Mouse (Mus musculus): Measurements from ENCODE around the gene Hlcs. TPM values are rescaled to one million over a fixed set of nuclear protein-coding genes. Genes with fewer than 3 reads are reported as not detected.

Hlcs gene
- polyA plus RNA-seq, 1 experiment = 12.6 TPM

DNA sequence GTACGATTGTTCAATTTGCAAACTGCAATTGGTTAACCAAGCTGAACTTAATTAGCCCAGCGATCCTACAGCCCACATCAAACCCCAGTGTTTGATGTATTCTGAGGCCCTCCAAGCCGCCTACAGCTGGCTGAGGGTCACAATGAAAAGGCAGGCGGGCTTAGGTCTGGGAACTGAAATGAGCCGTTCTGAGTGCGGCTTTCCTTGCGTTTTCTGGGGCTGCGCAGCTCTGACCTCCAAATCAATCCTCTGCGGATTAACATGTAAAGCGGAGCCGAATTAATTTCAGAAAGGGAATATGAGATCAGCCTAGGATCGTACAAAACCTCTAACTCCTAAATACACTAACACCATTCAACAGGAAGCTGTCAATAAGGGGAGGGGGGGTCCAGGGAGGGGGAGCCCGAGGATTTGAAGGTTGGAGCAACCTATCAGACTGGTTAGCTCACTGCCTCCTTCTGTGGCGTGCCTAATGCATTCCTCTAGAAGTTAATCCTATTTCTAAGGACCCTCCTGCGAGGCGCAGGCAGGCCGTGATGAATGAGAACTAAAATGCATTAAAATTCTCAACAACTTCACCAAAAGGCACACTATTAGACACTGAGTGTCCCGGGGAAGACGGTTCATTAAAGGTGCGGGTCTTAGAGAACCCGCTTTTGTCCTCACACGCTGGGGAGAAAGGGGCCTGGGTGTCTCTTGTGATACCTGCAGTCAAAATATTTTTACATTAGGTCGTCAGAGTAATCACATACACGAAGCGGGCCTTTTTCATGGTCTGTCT lies 133.8 kb downstream of the Hlcs start:
- H3K27ac ChIP-seq (ENCODE audit: insufficient read depth, low read length) = no peak overlapping the region
- no peaks in the 10 kb centered on the region for H3K36me3 ChIP-seq (ENCODE audit: control insufficient read depth, insufficient read depth, low read length, poor library complexity, severe bottlenecking)
- H3K4me1 ChIP-seq (ENCODE audit: control insufficient read depth, insufficient read depth, low read length) = peaks cover 3% of the 10 kb centered on the region
- no peaks in the 10 kb centered on the region for H3K9me3 ChIP-seq (replicated peaks; ENCODE audit: control insufficient read depth, insufficient read depth, low read length, poor library complexity, severe bottlenecking)
- H3K9ac ChIP-seq (ENCODE audit: low read depth, poor library complexity, severe bottlenecking) = no peak overlapping the region
- H3K27me3 ChIP-seq (ENCODE audit: control insufficient read depth, insufficient read depth, low read length, poor library complexity, severe bottlenecking) = no peaks in the 10 kb centered on the region
- H3K4me3 ChIP-seq (ENCODE audit: low read depth, low read length) = no peak overlapping the region
- TF ChIP-seq EP300 (IDR thresholded peaks at IDR 0.05; ENCODE audit: insufficient read depth, low read depth, low read length) (no peak), POLR2A (IDR thresholded peaks at IDR 0.05; ENCODE audit: insufficient read depth, low read length) (no peak), CTCF (IDR thresholded peaks at IDR 0.05; ENCODE audit: low read depth, low read length) (no peak)

GRCm38 (mm10) chr16:94178441-94179220 lies 134.7 kb downstream of the Hlcs start:
- Histone ChIP-seq H3K36me3 (ENCODE audit: control insufficient read depth, insufficient read depth, low read length, poor library complexity, severe bottlenecking) (no peaks in the 10 kb centered on the region), H3K4me1 (ENCODE audit: control insufficient read depth, insufficient read depth, low read length) (peaks cover 3% of the 10 kb centered on the region), H3K4me3 (ENCODE audit: low read depth, low read length) (no peak overlapping the region), H3K27ac (ENCODE audit: insufficient read depth, low read length) (no peak overlapping the region), H3K9ac (ENCODE audit: low read depth, poor library complexity, severe bottlenecking) (no peak overlapping the region), H3K9me3 (replicated peaks; ENCODE audit: control insufficient read depth, insufficient read depth, low read length, poor library complexity, severe bottlenecking) (no peaks in the 10 kb centered on the region), H3K27me3 (ENCODE audit: control insufficient read depth, insufficient read depth, low read length, poor library complexity, severe bottlenecking) (no peaks in the 10 kb centered on the region)
- TF ChIP-seq POLR2A (IDR thresholded peaks at IDR 0.05; ENCODE audit: insufficient read depth, low read length) (no peak), EP300 (IDR thresholded peaks at IDR 0.05; ENCODE audit: insufficient read depth, low read depth, low read length) (no peak), CTCF (IDR thresholded peaks at IDR 0.05; ENCODE audit: low read depth, low read length) (no peak)

- no peak overlapping the region for H3K27ac ChIP-seq (ENCODE audit: insufficient read depth, low read length)
- TF ChIP-seq EP300 (IDR thresholded peaks at IDR 0.05; ENCODE audit: insufficient read depth, low read depth, low read length) = no peak
- TF ChIP-seq CTCF (IDR thresholded peaks at IDR 0.05; ENCODE audit: low read depth, low read length) = no peak
- no peak for TF ChIP-seq POLR2A (IDR thresholded peaks at IDR 0.05; ENCODE audit: insufficient read depth, low read length)
- H3K9ac ChIP-seq (ENCODE audit: low read depth, poor library complexity, severe bottlenecking) = no peak overlapping the region
- no peaks in the 10 kb centered on the region for H3K9me3 ChIP-seq (replicated peaks; ENCODE audit: control insufficient read depth, insufficient read depth, low read length, poor library complexity, severe bottlenecking)
- H3K4me1 ChIP-seq (ENCODE audit: control insufficient read depth, insufficient read depth, low read length) = peaks cover 3% of the 10 kb centered on the region
- no peaks in the 10 kb centered on the region for H3K36me3 ChIP-seq (ENCODE audit: control insufficient read depth, insufficient read depth, low read length, poor library complexity, severe bottlenecking)
- no peak overlapping the region for H3K4me3 ChIP-seq (ENCODE audit: low read depth, low read length)
- H3K27me3 ChIP-seq (ENCODE audit: control insufficient read depth, insufficient read depth, low read length, poor library complexity, severe bottlenecking) = no peaks in the 10 kb centered on the region
Observed at GRCm38 (mm10) chr16:94176997-94177857, 136.1 kb downstream of the Hlcs start.

DNA sequence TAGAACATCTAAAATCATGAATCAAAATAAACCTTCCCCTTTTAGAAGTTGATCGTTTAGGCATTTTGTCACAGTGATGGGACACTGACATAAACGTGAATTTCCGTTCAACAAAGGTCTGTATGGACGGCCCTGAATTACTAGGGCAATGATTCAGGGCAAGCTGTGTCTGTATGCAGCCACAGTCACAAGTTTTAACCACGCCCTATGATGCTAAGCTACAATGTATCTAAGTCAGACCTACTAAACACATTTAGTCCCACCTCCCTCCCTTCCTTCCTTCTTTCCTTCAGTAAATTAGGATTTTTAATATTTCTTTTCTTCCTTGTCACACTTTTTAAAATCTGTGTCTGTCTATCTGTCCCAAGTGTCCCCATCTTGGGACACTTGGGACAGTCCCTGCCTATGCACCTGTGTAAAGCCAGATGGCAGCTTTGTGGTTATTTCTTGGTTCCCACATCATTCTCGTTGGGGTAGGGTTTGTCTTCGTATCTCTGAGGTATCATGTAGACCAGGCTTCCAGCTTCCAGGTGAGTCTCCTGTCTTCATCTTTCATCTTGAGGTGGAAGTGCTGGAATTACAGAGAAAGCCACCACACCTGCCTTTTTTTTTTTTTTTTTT lies 137.9 kb downstream of the Hlcs start:
- H3K9ac ChIP-seq (ENCODE audit: low read depth, poor library complexity, severe bottlenecking) = no peak overlapping the region
- peaks cover 5% of the 10 kb centered on the region for H3K4me1 ChIP-seq (ENCODE audit: control insufficient read depth, insufficient read depth, low read length)
- TF ChIP-seq CTCF (IDR thresholded peaks at IDR 0.05; ENCODE audit: low read depth, low read length) = no peak
- no peak for TF ChIP-seq EP300 (IDR thresholded peaks at IDR 0.05; ENCODE audit: insufficient read depth, low read depth, low read length)
- no peak for TF ChIP-seq POLR2A (IDR thresholded peaks at IDR 0.05; ENCODE audit: insufficient read depth, low read length)
- no peaks in the 10 kb centered on the region for H3K27me3 ChIP-seq (ENCODE audit: control insufficient read depth, insufficient read depth, low read length, poor library complexity, severe bottlenecking)
- H3K36me3 ChIP-seq (ENCODE audit: control insufficient read depth, insufficient read depth, low read length, poor library complexity, severe bottlenecking) = no peaks in the 10 kb centered on the region
- H3K9me3 ChIP-seq (replicated peaks; ENCODE audit: control insufficient read depth, insufficient read depth, low read length, poor library complexity, severe bottlenecking) = no peaks in the 10 kb centered on the region
- H3K27ac ChIP-seq (ENCODE audit: insufficient read depth, low read length) = no peak overlapping the region
- no peak overlapping the region for H3K4me3 ChIP-seq (ENCODE audit: low read depth, low read length)

DNA sequence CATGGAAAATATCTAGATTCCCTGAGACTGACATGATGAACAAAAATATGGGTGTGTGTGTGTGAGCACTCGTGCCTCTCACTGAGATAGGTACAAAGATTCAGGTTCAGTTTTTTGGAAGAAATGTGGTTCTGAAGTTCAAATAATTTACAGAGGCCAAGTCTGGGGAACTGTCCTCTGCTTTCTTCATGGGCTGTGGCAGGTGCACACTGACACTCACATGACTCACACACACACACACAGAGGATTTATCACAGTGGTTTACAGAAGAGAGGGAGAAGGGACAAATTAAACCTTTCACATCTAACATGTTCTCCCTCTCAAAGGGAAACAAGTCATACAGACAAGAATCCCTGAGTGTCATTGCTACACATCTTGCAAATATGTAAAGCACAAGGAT lies 140.0 kb downstream of the Hlcs start:
- Histone ChIP-seq H3K4me3 (ENCODE audit: low read depth, low read length) (no peak overlapping the region), H3K27me3 (ENCODE audit: control insufficient read depth, insufficient read depth, low read length, poor library complexity, severe bottlenecking) (no peaks in the 10 kb centered on the region), H3K36me3 (ENCODE audit: control insufficient read depth, insufficient read depth, low read length, poor library complexity, severe bottlenecking) (no peaks in the 10 kb centered on the region), H3K9me3 (replicated peaks; ENCODE audit: control insufficient read depth, insufficient read depth, low read length, poor library complexity, severe bottlenecking) (no peaks in the 10 kb centered on the region), H3K27ac (ENCODE audit: insufficient read depth, low read length) (no peak overlapping the region), H3K4me1 (ENCODE audit: control insufficient read depth, insufficient read depth, low read length) (peaks cover 10% of the 10 kb centered on the region), H3K9ac (ENCODE audit: low read depth, poor library complexity, severe bottlenecking) (no peak overlapping the region)
- TF ChIP-seq EP300 (IDR thresholded peaks at IDR 0.05; ENCODE audit: insufficient read depth, low read depth, low read length) (no peak), POLR2A (IDR thresholded peaks at IDR 0.05; ENCODE audit: insufficient read depth, low read length) (no peak), CTCF (IDR thresholded peaks at IDR 0.05; ENCODE audit: low read depth, low read length) (no peak)

Measured in ES-Bruce4 (cell line).